Mouse (Mus musculus): ENCODE data around the gene Itgb2. TPM values are rescaled to one million over a fixed set of nuclear protein-coding genes. Genes with fewer than 3 reads are reported as not detected.

Itgb2 gene
- total and polyA plus RNA-seq, 3 experiments, result 7.1 to 11.6 (median 11.2) TPM

GRCm38 (mm10) chr10:77528634-77529033 lies 1.4 kb upstream of the Itgb2 start:
- Histone ChIP-seq H3K27me3 (ENCODE audit: control insufficient read depth, insufficient read depth, low read length) (no peaks in the 10 kb centered on the region), H3K27ac (no peak overlapping the region), H3K4me1 (ENCODE audit: control insufficient read depth, insufficient read depth, low read length) (no peaks in the 10 kb centered on the region), H3K36me3 (ENCODE audit: control insufficient read depth, insufficient read depth, low read length) (no peaks in the 10 kb centered on the region), H3K79me2 (replicated peaks; ENCODE audit: control insufficient read depth, insufficient read depth, low read length) (no peaks in the 10 kb centered on the region), H3K4me3 (no peak overlapping the region), H3K9ac (ENCODE audit: low read depth, low read length) (no peak overlapping the region)
- TF ChIP-seq CTCF (IDR thresholded peaks at IDR 0.05), result no peak
- intact Hi-C loops (cut with DNase I), result no loop called here
- WGBS, result 79% methylated on average over 6 of the region's 6 CpGs
- no peak for DNase-seq

DNA sequence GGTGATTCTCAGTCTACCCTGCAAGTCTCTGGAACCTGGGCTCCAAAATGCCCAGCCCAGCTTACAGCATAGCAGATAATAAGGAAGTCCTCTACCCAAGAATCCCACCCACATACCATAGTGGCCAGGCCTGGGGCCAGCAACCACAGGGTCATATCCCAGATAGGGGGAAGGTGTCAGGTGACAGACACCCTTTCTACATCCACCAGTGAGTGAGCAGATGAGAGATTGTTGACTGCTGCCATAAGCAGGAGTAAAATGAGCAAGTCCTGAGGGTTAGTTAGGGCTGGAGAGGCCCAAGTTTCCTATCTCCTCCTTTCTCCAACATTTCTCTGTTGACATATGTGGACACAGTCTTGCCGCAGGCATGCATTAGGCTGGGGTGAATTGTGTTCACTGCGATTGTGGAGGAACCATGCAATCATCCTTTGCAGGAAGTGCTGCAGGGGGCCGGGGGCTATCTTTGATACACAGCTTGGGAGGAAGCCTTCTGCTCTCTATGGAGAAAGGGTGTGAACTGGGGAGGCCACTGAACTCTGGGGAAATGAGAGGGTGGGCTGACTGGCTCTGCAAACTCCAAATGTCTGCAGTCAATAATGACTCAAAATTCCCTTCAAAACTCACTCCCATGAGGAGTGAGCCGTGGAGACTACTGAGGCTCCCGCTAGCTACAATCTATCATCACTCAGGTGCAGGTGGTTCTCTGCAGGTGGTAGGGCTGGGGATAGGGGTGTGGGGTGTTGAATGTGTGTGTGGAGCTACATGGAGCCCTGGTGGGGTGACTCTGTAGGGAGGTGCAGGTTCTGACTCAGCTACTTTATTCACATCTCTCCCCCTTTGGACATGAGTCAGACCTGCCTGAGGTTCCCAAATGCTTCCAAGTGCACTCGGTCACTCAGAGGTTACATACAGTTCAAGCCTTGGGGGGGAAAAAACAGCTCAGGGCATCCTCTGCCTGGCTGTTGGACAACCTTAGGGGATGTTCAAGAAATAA lies 1.3 kb downstream of the Itgb2 start:
- Histone ChIP-seq H3K9ac (ENCODE audit: low read depth, low read length) (no peak overlapping the region), H3K4me3 (no peak overlapping the region), H3K36me3 (ENCODE audit: control insufficient read depth, insufficient read depth, low read length) (no peaks in the 10 kb centered on the region), H3K79me2 (replicated peaks; ENCODE audit: control insufficient read depth, insufficient read depth, low read length) (no peaks in the 10 kb centered on the region), H3K4me1 (ENCODE audit: control insufficient read depth, insufficient read depth, low read length) (no peaks in the 10 kb centered on the region), H3K27ac (no peak overlapping the region), H3K27me3 (ENCODE audit: control insufficient read depth, insufficient read depth, low read length) (no peaks in the 10 kb centered on the region)
- TF ChIP-seq CTCF (IDR thresholded peaks at IDR 0.05) (no peak), EP300 (IDR thresholded peaks at IDR 0.05; ENCODE audit: insufficient read depth, low read depth, low read length) (no peak), POLR2A (IDR thresholded peaks at IDR 0.05; ENCODE audit: insufficient read depth, low read depth, low read length) (no peak)
- 51% methylated on average over 6 of the region's 6 CpGs for WGBS
- intact Hi-C loops (cut with DNase I), result no loop called here
- DNase-seq, result no peak

- intact Hi-C loops (cut with DNase I), result no loop called here
These were observed 2.0 kb downstream of the Itgb2 start for GRCm38 (mm10) chr10:77532020-77532413.

DNA sequence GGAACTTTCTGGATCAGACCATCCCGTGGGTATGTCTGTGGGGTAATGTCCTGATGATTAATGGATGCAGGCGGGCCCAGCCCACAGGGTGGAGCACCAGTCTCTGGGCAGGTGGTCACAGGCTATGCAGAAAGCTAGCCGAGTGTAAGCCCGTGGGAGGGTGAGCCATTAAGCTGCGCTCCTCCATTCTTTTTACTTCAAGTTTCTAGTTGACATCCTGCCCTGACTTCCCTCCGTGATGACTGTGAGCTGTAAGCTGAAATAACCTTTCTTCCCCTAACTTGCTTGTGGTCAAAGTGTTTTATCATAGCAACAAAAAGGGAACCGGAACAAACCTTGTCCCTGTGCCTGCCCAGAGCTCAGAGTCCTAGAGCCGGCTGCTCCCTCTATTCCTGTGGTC lies 6.7 kb downstream of the Itgb2 start:
- Histone ChIP-seq H3K4me3 (no peak overlapping the region), H3K4me1 (ENCODE audit: control insufficient read depth, insufficient read depth, low read length) (no peaks in the 10 kb centered on the region), H3K9ac (ENCODE audit: low read depth, low read length) (no peak overlapping the region), H3K27me3 (ENCODE audit: control insufficient read depth, insufficient read depth, low read length) (no peaks in the 10 kb centered on the region), H3K27ac (no peak overlapping the region), H3K36me3 (ENCODE audit: control insufficient read depth, insufficient read depth, low read length) (no peaks in the 10 kb centered on the region), H3K79me2 (replicated peaks; ENCODE audit: control insufficient read depth, insufficient read depth, low read length) (no peaks in the 10 kb centered on the region)
- 75% methylated on average over 8 of the region's 8 CpGs for WGBS
- DNase-seq, result no peak
- TF ChIP-seq EP300 (IDR thresholded peaks at IDR 0.05; ENCODE audit: insufficient read depth, low read depth, low read length) (no peak), CTCF (IDR thresholded peaks at IDR 0.05) (no peak), POLR2A (IDR thresholded peaks at IDR 0.05; ENCODE audit: insufficient read depth, low read depth, low read length) (no peak)
- intact Hi-C loops (cut with DNase I), result no loop called here

More at GRCm38 (mm10) chr10:77532020-77532413, 2.0 kb downstream of the Itgb2 start:
- Histone ChIP-seq H3K4me3 (no peak overlapping the region), H3K79me2 (replicated peaks; ENCODE audit: control insufficient read depth, insufficient read depth, low read length) (no peaks in the 10 kb centered on the region), H3K36me3 (ENCODE audit: control insufficient read depth, insufficient read depth, low read length) (no peaks in the 10 kb centered on the region), H3K27me3 (ENCODE audit: control insufficient read depth, insufficient read depth, low read length) (no peaks in the 10 kb centered on the region), H3K27ac (no peak overlapping the region), H3K9ac (ENCODE audit: low read depth, low read length) (no peak overlapping the region), H3K4me1 (ENCODE audit: control insufficient read depth, insufficient read depth, low read length) (no peaks in the 10 kb centered on the region)
- no peak for TF ChIP-seq EP300 (IDR thresholded peaks at IDR 0.05; ENCODE audit: insufficient read depth, low read depth, low read length)
- no peak for TF ChIP-seq CTCF (IDR thresholded peaks at IDR 0.05)
- TF ChIP-seq POLR2A (IDR thresholded peaks at IDR 0.05; ENCODE audit: insufficient read depth, low read depth, low read length), result no peak
- 50% methylated on average over 1 of the region's 1 CpGs for WGBS
- DNase-seq, result no peak

DNA sequence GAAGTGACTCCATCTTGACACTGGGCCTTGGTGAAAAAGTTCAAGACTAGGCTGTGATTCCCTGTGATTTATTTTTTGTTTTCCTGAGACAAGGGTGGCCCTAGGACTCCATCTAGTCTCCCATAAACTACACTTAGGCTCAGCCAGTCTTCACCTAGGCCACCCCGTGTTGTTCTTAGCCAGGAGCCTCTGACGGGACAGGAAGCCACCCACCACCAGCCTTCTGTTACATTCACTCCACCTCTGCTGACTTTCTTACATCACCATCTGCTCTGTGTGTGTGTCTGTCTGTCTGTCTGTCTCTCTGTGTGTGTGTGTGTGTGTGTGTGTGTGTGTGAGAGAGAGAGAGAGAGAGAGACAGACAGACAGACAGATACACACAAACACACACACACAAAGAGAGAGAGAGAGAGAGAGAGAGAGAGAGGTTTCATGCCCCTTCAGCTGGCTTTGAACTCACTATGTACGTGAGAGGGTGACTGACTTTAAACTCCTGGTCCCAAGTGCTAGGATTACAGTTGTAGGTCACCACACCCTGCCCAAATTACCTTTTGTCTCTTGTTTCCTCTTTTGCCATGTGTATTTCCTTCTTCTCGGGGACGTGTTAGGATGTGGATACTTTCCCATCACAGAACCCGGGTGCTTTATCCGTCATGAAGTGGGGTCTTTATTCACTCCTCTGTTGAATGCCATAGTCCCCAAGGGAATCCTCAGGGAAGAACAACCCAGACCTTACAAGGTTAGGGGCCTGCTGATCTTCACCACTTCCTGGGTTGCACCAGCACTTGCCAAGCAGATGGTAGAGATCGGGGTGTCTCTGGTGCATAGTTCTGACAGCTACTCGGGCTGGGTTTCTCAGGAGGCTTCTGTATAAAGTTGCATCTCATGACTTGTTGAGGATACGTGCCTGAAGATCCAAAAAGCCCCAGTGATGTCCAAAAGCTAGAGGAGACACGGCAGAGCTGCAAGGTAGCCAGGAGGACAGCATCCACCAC lies 7.5 kb downstream of the Itgb2 start:
- Histone ChIP-seq H3K27me3 (ENCODE audit: control insufficient read depth, insufficient read depth, low read length) (no peaks in the 10 kb centered on the region), H3K79me2 (replicated peaks; ENCODE audit: control insufficient read depth, insufficient read depth, low read length) (no peaks in the 10 kb centered on the region), H3K9ac (ENCODE audit: low read depth, low read length) (no peak overlapping the region), H3K4me1 (ENCODE audit: control insufficient read depth, insufficient read depth, low read length) (no peaks in the 10 kb centered on the region), H3K27ac (no peak overlapping the region), H3K36me3 (ENCODE audit: control insufficient read depth, insufficient read depth, low read length) (no peaks in the 10 kb centered on the region), H3K4me3 (no peak overlapping the region)
- whole genome bisulfite sequencing, result 67% methylated on average over 11 of the region's 11 CpGs
- DNase-seq, result no peak
- TF ChIP-seq CTCF (IDR thresholded peaks at IDR 0.05), result no peak
- no peak for TF ChIP-seq EP300 (IDR thresholded peaks at IDR 0.05; ENCODE audit: insufficient read depth, low read depth, low read length)
- TF ChIP-seq POLR2A (IDR thresholded peaks at IDR 0.05; ENCODE audit: insufficient read depth, low read depth, low read length), result no peak
- intact Hi-C loops (cut with DNase I), result no loop called here

Data from heart, adult 2 months (tissue).